ENCODE assay signal across 19 mouse cellular contexts in genomic region chr10:42827155-42827554, GRCm38 (mm10). TPM values are rescaled to one million over a fixed set of nuclear protein-coding genes. Genes with fewer than 3 reads are reported as not detected.
DNase-seq lines count a peak whose midpoint lies in the region; ATAC-seq and TF ChIP-seq lines count a peak whose summit lies in the region.
"Had no signal": no experiment of that assay in that cellular context is flagged by ENCODE, and none has a peak within 500 bp of the region (broad histone marks: within the 10 kb centered on the region; RNA-seq: fewer than 3 reads in every experiment).

No protein-coding gene starts in this region.

- H3K36me3 ChIP-seq in liver, postnatal 0 days (replicated peaks; ENCODE audit: insufficient read depth, low read length): peaks cover 55% of the 10 kb centered on the region
- H3K36me3 ChIP-seq in liver, embryonic 11.5 days (ENCODE audit: control insufficient read depth, insufficient read depth, low read length): peaks cover 21% of the 10 kb centered on the region
- peaks cover 14% of the 10 kb centered on the region for H3K36me3 ChIP-seq in spleen, adult 2 months (ENCODE audit: control insufficient read depth, insufficient read depth, low read length)
- peaks cover 44% of the 10 kb centered on the region for H3K36me3 ChIP-seq in neural tube, embryonic 15.5 days

- no peaks in the 10 kb centered on the region for H3K9me3 ChIP-seq in liver, postnatal 0 days (ENCODE audit: low read length)
- no peaks in the 10 kb centered on the region for H3K9me3 ChIP-seq in liver, embryonic 11.5 days (ENCODE audit: control insufficient read depth, low read length)
- no peaks in the 10 kb centered on the region for H3K9me3 ChIP-seq in neural tube, embryonic 15.5 days (replicated peaks)
- H3K9me3 ChIP-seq: embryonic facial prominence, embryonic 13.5 days; forebrain, embryonic 12.5 days; G1E; heart, embryonic 15.5 days; hindbrain, embryonic 13.5 days had no signal

- no peak overlapping the region for H3K4me2 ChIP-seq in liver, postnatal 0 days (ENCODE audit: low read depth, low read length)
- no peak overlapping the region for H3K4me2 ChIP-seq in liver, embryonic 11.5 days
- no peak overlapping the region for H3K4me2 ChIP-seq in neural tube, embryonic 15.5 days
- H3K4me2 ChIP-seq: embryonic facial prominence, embryonic 13.5 days; forebrain, embryonic 12.5 days; heart, embryonic 11.5 days; heart, embryonic 15.5 days; hindbrain, embryonic 13.5 days had no signal

- no peak for TF ChIP-seq POLR2A in spleen, adult 2 months (IDR thresholded peaks at IDR 0.05; ENCODE audit: low read depth, low read length)

- no peak for TF ChIP-seq CTCF in liver, postnatal 0 days (IDR thresholded peaks at IDR 0.05; ENCODE audit: low read depth)
- TF ChIP-seq CTCF in spleen, adult 2 months (IDR thresholded peaks at IDR 0.05; ENCODE audit: extremely low read depth, insufficient read depth, insufficient read length, insufficient replicate concordance): no peak

- H3K4me3 ChIP-seq in liver, postnatal 0 days (ENCODE audit: low read depth, low read length): no peak overlapping the region
- H3K4me3 ChIP-seq in liver, embryonic 11.5 days (ENCODE audit: low read depth, low read length): no peak overlapping the region
- no peak overlapping the region for H3K4me3 ChIP-seq in spleen, adult 2 months (ENCODE audit: extremely low read depth, insufficient read depth, insufficient read length)
- H3K4me3 ChIP-seq in neural tube, embryonic 15.5 days (replicated peaks): no peak overlapping the region
- H3K4me3 ChIP-seq: embryonic facial prominence, embryonic 13.5 days; forebrain, embryonic 12.5 days; heart, adult 2 months; heart, embryonic 15.5 days; hindbrain, embryonic 13.5 days had no signal

- H3K27ac ChIP-seq in liver, postnatal 0 days (ENCODE audit: low read depth): 0 out of 2 replicates have a peak overlapping the region, but pooled peaks have one; percentile 2
- H3K27ac ChIP-seq in liver, embryonic 11.5 days (ENCODE audit: low read depth, low read length): no peak overlapping the region; the same call in 1 of the 2 replicates
- H3K27ac ChIP-seq in spleen, adult 2 months (ENCODE audit: insufficient read depth, low read length): peak overlapping the region; percentile 40; the same call in 1 of the 2 replicates
- no peak overlapping the region for H3K27ac ChIP-seq in neural tube, embryonic 15.5 days (replicated peaks)
- H3K27ac ChIP-seq: embryonic facial prominence, embryonic 13.5 days; forebrain, embryonic 12.5 days; heart, adult 2 months; heart, embryonic 15.5 days; hindbrain, embryonic 13.5 days had no signal

- no peak for ATAC-seq in liver, postnatal 0 days
- no peak for ATAC-seq in liver, embryonic 11.5 days (replicated peaks; ENCODE audit: low FRiP score)
- no peak for ATAC-seq in neural tube, embryonic 15.5 days (ENCODE audit: low FRiP score)
- ATAC-seq: forebrain, embryonic 16.5 days had no signal

- TF ChIP-seq EP300 in liver, postnatal 0 days (IDR thresholded peaks at IDR 0.05; ENCODE audit: low read depth): no peak

- no peaks in the 10 kb centered on the region for H3K27me3 ChIP-seq in liver, postnatal 0 days (ENCODE audit: insufficient read depth, low read length)
- no peaks in the 10 kb centered on the region for H3K27me3 ChIP-seq in liver, embryonic 11.5 days (replicated peaks; ENCODE audit: control insufficient read depth, insufficient read depth, low read length)
- H3K27me3 ChIP-seq in spleen, adult 2 months (ENCODE audit: control insufficient read depth, insufficient read depth, low read length): no peaks in the 10 kb centered on the region
- no peaks in the 10 kb centered on the region for H3K27me3 ChIP-seq in neural tube, embryonic 15.5 days (replicated peaks)
- H3K27me3 ChIP-seq: embryonic facial prominence, embryonic 13.5 days; forebrain, embryonic 12.5 days; heart, embryonic 15.5 days; hindbrain, embryonic 13.5 days had no signal

- 84% methylated on average over 5 of the region's 5 CpGs for WGBS in liver, postnatal 0 days (ENCODE audit: insufficient replicate concordance)
- WGBS in liver, embryonic 11.5 days: 87% methylated on average over 5 of the region's 5 CpGs
- WGBS in spleen, adult 2 months: 45% methylated on average over 5 of the region's 5 CpGs
- 68% methylated on average over 5 of the region's 5 CpGs for WGBS in neural tube, embryonic 15.5 days

- no peak overlapping the region for H3K9ac ChIP-seq in liver, postnatal 0 days (replicated peaks)
- H3K9ac ChIP-seq in liver, embryonic 11.5 days (ENCODE audit: low read depth, low read length): no peak overlapping the region
- no peak overlapping the region for H3K9ac ChIP-seq in neural tube, embryonic 15.5 days (replicated peaks)
- H3K9ac ChIP-seq: embryonic facial prominence, embryonic 13.5 days; forebrain, embryonic 12.5 days; heart, embryonic 15.5 days; hindbrain, embryonic 13.5 days had no signal

- no peak for DNase-seq in liver, postnatal 0 days
- no peak for DNase-seq in liver, embryonic 11.5 days (ENCODE audit: low spot score)
- peak in 1 of 2 experiments; percentile 26 for DNase-seq in spleen, adult 2 months (ENCODE audit: low read depth in 1 of 2, low spot score in 2 of 2)
- DNase-seq in spleen, postnatal 14 days (ENCODE audit: low spot score in 2 of 2): no peak
- peak; percentile 46 to 52 for DNase-seq in spleen, postnatal 36 days (ENCODE audit: low spot score in 2 of 2)
- DNase-seq in embryo, embryonic 10.5 days (ENCODE audit: low spot score): no peak
- DNase-seq: adrenal gland, postnatal 25 days; cerebellum, adult 2 months; gastrocnemius, postnatal 14 days; heart, adult 2 months; heart, postnatal 14 days had no signal

- H3K4me1 ChIP-seq in liver, postnatal 0 days (ENCODE audit: insufficient read depth): no peaks in the 10 kb centered on the region
- H3K4me1 ChIP-seq in liver, embryonic 11.5 days (replicated peaks; ENCODE audit: control insufficient read depth, insufficient read depth, low read length): no peaks in the 10 kb centered on the region
- H3K4me1 ChIP-seq in spleen, adult 2 months (ENCODE audit: control insufficient read depth, insufficient read depth, insufficient read length): peaks cover 3% of the 10 kb centered on the region; the same call in 1 of the 2 replicates
- no peaks in the 10 kb centered on the region for H3K4me1 ChIP-seq in neural tube, embryonic 15.5 days
- H3K4me1 ChIP-seq: embryonic facial prominence, embryonic 13.5 days; heart, embryonic 15.5 days had no signal

RNA-seq across cellular contexts. Expression of gene Scml4, which starts 33.0 kb away (rescaled TPM):
- polyA plus RNA-seq in liver, postnatal 0 days (2015; fragmentation: Nextera tagmentation; extraction: Ambion mirVana): 0.43 and 0.49 TPM in 2 replicates
- 0.16 and 0.40 TPM in 2 replicates for polyA plus RNA-seq in liver, embryonic 11.5 days (2014; fragmentation: Nextera tagmentation; extraction: Ambion mirVana)
- 24.6 and 34.7 TPM in 2 replicates for polyA plus RNA-seq in spleen, adult 2 months (2012; rRNA removed)
- 7.9 and 9.0 TPM in 2 replicates for polyA plus RNA-seq in neural tube, embryonic 15.5 days (2015; fragmentation: Nextera tagmentation; extraction: Ambion mirVana)
- polyA plus RNA-seq: G1E had no signal

Comparison
In these comparisons a context has a peak if more than half of its experiments do, and no peak if none do; other contexts are left out.
1. DNase-seq: peak in spleen, postnatal 36 days (2 of 2); none in liver, postnatal 0 days (single experiment), liver, embryonic 11.5 days (single experiment), spleen, postnatal 14 days (0 of 2) and embryo, embryonic 10.5 days (single experiment).
2. H3K27ac ChIP-seq: peak in liver, postnatal 0 days (single experiment) and spleen, adult 2 months (single experiment); none in liver, embryonic 11.5 days (single experiment) and neural tube, embryonic 15.5 days (single experiment).